Mouse (Mus musculus) kidney, postnatal 25 days (tissue): ENCODE data around the gene Il17c.

Experiments
- DNase-seq, 2 experiments: peaks; one replicate each; pipeline ENCODE4 v3.0.0; 2021; ENCODE audit warnings: mixed read lengths in 2 of 2

The Il17c gene

GRCm38 (mm10) chr8:122431694-122432442 lies 10.0 kb downstream of the Il17c start:
- peak; percentile 67 to 78 for DNase-seq

GRCm38 (mm10) chr8:122432443-122433268 lies 10.8 kb downstream of the Il17c start, which contains the start of gene Cyba:
Gene Cyba, minus strand, starts transcription at chr8:122432930.
- DNase-seq, result peak; percentile 85 to 92

GRCm38 (mm10) chr8:122433269-122433905 lies 11.6 kb downstream of the Il17c start:
- DNase-seq, result no peak

DNA sequence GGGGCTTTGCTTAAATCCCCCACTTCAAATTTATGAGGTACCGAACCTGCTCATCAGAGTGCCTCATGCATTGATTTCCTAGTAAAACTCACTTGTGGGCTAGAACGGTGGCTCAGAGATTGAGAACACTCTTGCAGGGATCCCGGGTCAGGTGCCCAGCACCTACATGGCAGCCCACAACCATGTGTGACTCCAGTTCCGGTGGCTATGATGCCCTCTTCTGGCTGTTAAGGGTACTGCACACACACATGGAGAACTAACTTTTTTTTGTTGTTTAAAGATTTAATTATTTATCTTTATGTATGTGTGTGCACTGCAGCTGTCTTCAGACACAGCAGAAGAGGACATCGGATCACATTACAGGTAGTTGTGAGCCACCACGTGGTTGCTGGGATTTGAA lies 13.6 kb downstream of the Il17c start:
- no peak for DNase-seq

DNA sequence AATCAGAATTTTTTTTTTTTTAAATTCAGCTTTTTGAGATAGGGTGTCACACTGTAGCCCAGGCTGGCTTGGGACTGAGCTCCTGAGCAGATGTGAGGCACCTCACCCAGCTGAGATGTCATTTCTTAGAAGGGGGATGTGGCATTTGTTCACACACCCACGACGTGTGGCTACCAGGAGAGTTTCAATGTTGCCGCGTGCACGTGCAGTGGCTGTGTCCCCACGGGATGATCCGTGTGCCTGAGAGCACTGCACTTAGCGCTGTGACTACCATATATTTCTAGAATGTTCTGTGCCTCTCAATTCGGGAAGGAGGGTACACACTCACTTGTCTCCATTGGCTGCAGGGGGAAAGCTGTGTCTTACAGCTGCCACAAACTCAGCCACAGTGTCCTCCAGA lies 14.3 kb downstream of the Il17c start:
- DNase-seq, result no peak

- DNase-seq, result no peak
Measured at GRCm38 (mm10) chr8:122436586-122437125, 14.8 kb downstream of the Il17c start.

- DNase-seq, result no peak
Measured at GRCm38 (mm10) chr8:122437708-122438331, 16.0 kb downstream of the Il17c start.

GRCm38 (mm10) chr8:122439336-122439735 lies 17.5 kb downstream of the Il17c start:
- DNase-seq, result no peak

DNA sequence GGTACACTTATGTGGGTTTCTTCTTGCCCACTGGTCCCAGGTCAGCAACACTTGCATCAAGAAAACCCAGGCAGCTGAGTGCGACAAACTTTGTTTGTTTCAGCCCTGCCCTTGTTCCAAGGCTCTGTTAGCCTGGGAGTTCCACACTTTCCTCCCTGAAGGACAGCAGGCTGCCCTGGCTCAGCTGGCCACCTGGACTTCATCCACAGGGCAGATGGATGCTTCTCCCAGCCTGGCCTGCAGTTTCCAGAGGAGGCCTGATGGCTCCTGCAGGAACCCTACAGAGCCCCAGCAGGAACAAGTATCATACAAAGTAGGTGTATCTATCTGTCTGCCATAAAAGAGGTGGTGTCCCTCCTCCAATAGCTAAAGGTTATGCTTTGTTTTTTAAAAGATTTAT lies 19.5 kb downstream of the Il17c start:
- no peak for DNase-seq

DNA sequence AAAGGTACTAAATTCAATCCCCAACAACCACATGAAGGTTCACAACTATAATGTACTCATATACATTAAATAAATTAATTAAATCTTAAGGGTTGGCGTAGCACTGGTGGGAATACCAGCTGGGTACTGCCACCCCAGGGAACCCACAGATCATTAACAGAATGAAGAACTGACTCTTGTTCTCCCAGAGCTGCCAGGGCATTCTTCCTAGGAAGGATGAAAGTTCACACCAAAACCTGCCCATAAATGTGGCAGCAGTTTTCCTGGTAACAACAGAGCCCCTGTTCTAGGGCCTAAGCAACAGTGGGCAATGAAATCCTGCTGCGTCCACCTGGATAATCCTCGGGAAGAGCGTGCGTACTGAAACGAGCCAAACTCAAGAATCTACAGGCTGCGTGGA lies 20.5 kb downstream of the Il17c start:
- peak in 1 of 2 experiments; percentile 24 for DNase-seq

GRCm38 (mm10) chr8:122442781-122443180 lies 21.0 kb downstream of the Il17c start:
- no peak for DNase-seq

GRCm38 (mm10) chr8:122443262-122444006 lies 21.6 kb downstream of the Il17c start, which contains the start of gene Mvd:
Gene Mvd, minus strand, starts transcription at chr8:122443422.
- DNase-seq, result peak; percentile 99 to 100

- DNase-seq, result peak; percentile 90 to 92
Measured at GRCm38 (mm10) chr8:122444058-122444748, 22.4 kb downstream of the Il17c start.

DNA sequence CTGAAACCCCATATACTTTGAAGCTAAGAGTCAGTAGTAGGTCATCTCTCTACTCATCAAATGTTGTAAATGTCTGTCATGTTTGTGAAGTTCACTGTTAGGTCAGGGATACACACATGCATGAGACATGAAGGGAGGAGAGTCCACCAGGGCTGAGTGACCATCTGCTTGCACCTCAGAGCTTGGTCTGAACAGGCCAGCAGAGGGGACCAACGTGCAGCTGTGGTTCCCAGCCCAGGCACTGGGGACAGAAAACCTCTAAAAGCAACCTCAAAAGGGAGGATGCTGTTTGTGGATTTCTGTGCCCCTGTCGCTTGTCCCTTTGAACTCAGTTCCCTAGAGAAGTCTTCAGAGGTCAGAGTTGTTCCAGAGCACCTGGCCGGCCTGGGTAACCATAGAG lies 23.4 kb downstream of the Il17c start:
- no peak for DNase-seq

GRCm38 (mm10) chr8:122451161-122451703 lies 29.4 kb downstream of the Il17c start:
- DNase-seq, result no peak

GRCm38 (mm10) chr8:122452154-122452553 lies 30.3 kb downstream of the Il17c start:
- DNase-seq, result no peak

- no peak for DNase-seq
Measured at GRCm38 (mm10) chr8:122454409-122454808, 32.6 kb downstream of the Il17c start.

DNA sequence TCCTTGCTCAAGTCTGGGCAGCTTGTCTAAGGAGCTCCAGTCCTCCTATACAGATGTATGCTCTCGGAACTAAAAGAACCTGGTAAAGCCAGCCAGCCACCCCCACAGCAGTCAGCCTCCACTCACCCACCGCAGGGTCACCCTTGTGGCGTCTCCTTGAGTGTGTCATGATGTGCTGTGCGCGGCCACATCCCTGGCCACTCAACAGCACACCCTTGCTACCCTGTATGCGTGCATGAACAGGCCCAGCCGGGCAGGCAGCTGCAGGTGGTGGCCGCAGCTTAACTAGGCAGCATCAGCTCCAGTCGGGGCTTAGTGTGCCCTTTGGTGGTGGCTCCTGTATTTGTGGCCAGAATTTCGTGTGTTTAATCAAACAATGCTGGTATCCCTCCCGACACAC lies 35.4 kb downstream of the Il17c start:
- DNase-seq, result no peak

DNA sequence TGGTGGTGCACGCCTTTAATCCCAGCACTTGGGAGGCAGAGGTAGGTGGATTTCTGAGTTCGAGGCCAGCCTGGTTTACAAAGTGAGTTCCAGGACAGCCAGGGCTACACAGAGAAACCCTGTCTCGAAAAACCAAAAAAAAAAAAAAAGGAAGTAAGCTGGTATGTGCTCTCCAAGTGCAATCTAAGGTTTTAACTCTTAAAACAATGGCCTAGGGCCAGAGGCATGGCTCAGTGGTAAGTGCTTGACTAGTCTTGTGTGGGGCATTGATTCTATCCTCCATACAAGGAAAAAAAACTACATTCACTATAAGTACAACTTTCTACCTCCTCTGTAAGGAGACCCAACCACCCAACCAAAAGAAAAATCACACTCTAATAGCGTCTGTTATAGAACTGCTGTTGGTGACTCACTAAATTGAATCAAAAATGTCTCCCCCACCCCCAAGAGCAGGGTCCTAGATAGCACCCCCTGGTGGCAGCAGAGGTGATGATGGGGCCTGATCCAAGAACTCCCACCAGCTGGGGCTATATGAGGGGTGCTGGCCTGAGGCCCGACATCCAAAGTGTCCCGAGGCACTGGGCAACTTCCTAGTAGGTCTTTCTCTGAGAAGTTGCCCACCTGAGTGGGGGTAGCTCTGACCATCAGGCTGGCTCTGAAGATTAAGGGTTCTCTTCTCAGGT lies 37.5 kb downstream of the Il17c start:
- peak in 1 of 2 experiments; percentile 37 for DNase-seq

DNA sequence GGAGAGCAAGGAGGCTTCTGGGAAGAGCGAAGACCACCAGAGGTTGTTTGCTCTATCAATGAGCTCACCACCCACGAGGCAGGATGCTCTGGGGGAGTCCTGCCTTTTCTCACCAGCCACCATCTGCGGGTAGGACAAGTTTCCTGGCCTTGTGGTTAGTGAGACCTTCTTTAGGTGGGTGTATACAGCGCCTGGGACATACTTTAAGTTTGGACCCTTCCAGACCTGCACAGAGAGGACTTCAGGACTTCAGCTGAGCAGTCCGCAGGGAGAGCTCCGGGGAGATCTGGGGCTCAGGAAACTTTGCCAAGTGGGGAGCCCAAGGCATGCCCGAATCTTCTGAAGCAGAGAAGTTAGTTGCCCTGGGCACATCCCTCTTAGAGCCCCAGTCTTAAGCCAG lies 38.2 kb downstream of the Il17c start:
- no peak for DNase-seq
